Mouse (Mus musculus) telencephalon, adult 2 months (tissue): Measurements from ENCODE around the gene Ccdc63.

ENCODE experiments used
- DNase-seq: peaks from one replicate; pipeline ENCODE4 v3.0.0-alpha.2; 2011; ENCODE audit warnings: low read depth, low spot score

Gene Ccdc63

DNA sequence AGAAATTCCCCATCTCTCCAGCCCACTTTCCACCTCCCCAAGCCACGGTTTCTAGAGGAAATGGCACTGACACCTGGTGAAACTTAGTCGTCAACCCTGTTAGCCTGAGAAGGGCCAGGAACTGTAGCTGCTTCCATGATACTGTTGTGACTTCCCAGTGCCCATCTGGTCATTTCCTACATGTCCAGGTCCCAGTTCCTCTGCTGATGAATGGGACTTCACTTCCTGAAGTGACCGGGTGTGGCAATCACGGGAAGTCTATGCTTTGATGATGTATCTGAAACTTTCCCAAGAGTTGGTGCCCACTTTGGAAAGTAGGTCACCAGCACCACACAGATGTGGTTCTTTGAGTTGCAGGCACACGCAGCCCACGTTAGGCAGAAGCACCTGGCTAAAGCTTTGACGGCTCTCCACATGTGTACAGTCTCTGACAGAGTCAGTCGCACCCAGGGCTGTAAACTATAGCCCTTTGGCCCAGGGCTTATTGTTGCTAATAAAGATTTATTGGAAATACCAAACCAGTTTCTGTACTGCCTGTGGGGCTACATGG lies 15.3 kb downstream of the Ccdc63 start:
- DNase-seq: no peak

- no peak for DNase-seq
Measured at GRCm38 (mm10) chr5:122116243-122116642, 24.4 kb downstream of the Ccdc63 start.

GRCm38 (mm10) chr5:122115266-122115763 lies 25.3 kb downstream of the Ccdc63 start:
- no peak for DNase-seq

DNA sequence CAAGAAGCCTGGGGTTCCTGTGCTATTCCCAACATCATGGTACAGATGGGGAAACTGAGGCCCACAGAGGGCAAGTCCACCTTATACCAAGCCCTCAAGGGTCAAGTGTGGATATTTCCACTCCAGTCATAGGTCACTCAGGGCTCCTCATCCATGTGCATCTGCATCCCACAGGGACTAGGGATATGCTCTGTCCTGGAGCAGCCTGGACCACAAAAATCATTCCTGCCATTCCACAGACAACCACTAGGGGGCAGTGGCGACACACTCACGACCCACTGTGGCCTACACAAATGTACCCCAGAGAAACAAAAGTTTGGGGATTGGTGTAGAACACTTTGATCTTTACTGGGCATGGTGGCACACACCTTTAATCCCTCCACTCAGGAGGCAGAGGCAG lies 26.4 kb downstream of the Ccdc63 start:
- no peak for DNase-seq

GRCm38 (mm10) chr5:122113450-122113849 lies 27.2 kb downstream of the Ccdc63 start:
- no peak for DNase-seq

DNA sequence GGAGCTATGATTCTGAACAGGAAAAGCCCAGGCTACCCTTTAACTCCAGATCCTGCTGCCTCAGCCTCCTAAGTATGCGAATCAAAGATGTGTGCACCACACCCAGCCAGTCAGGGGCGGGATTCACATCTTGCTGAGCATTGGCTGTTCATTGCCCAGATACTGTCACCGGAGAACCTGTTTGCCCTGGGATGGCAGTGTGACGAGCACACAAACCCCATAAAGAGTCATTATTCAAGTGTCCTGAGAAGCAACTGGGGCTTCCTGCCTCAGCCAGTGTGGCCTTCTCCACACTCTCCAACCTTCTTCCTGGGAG lies 28.7 kb downstream of the Ccdc63 start:
- no peak for DNase-seq

DNA sequence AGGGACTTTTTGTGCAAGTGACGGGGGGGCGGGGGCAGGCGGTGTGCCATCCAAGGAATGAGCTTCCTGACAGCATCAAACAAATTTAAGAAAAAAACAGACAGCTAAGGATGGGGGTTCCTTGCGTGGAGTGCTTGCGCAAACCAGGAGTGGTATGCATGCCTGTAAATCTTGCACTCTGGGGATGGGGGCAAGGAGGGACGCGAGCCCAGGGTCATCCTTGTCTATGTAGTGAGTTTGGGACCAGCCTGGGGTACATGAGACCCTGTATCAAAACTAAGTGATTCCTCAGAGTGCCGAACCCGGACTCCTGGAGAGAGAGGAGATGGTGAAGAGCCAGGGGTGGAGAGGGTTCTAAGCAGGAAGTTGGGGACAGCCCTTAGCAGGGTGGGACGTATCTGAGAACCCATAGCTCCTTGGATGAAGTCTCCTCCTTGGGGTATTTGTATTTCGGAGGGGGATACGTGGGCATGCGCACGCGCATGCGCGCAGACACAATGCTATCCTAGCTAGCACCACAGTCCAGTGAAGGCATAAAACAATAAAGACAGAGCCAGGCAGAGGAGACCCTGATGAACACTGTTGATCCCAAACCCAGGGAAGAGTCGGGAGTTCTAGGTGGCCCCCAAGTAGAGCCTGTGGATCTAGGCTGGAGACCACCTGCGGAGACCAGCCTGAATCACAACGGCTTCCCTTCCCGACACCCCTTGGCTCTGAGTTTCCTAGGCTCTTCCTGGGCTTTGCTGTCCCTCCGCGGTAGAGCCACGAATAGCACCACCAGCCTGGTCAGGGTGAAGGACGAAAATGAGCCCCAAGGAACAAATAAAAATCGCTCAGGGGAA lies 29.3 kb downstream of the Ccdc63 start:
- DNase-seq: no peak

DNA sequence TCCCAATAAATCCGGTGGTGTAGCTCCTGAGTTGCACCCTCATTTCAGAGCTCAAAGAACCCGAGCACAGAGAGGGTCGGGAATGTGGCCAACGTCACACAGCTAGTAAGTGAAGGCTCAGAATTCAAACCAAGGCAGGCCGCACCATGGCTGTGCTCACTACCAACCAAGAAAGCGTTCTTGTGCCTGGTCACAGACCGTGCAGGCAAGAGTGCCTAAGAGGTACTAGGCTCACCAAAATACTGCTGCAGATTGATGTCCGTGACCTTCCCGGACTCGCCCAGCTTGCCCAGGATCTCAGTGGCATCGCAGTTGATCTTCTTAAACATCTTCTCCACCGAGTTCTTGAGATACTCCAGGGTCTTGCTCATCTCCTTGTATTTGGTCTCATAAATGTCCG lies 30.0 kb downstream of the Ccdc63 start:
- no peak for DNase-seq

DNA sequence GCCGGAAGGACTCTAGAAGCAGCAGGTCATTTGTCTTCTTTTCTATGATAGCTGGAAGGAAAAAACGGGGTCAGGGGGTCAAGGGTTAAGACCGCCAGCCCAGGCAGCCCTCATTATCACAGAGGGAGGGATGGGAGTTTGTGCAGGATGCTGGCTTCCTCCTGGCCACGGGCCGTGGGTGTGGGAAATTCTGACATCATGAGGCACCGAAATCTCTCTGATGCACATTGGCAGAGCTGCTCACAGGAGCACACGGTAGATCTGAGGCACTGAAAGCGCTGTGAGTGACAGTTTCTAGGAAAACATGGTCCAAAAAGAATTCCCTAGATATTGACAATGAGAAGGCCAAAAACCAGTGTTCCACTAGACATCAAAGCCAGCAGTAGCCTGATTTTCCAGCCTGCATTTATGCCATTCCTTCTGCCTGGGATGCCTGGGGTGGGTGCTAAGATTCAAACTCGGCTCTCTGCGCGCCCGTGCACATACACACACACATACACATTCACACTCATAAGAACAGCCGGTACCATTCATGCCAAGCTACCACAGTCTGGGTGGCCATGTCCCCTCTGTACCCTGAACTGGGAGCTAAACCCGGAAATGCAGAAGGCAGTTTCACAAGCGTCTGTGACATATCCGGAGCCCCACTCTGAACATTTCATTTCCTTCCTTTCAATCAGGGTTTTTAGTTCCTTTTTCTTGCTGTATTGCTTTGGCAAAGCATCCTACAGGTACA lies 31.1 kb downstream of the Ccdc63 start:
- DNase-seq: no peak

DNA sequence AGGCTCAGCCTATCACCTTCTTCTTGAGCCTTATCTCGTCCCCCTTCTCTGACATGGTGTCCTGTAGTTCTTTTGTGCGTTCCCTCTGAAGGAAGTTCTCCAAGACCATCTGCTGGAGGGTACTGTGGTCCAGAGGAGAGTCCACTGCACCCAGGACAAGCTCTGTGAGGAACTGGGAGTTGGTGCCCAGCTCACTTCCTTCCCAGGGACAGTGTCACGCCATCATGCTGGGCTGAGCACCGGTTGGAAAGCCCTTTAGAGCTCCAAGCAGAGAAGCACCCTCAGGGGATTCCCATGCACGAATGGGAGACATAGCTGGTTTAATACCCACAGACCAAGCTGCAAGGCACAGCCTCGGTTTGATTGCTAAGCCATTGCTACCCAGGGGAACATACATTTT lies 32.5 kb downstream of the Ccdc63 start:
- no peak for DNase-seq

DNA sequence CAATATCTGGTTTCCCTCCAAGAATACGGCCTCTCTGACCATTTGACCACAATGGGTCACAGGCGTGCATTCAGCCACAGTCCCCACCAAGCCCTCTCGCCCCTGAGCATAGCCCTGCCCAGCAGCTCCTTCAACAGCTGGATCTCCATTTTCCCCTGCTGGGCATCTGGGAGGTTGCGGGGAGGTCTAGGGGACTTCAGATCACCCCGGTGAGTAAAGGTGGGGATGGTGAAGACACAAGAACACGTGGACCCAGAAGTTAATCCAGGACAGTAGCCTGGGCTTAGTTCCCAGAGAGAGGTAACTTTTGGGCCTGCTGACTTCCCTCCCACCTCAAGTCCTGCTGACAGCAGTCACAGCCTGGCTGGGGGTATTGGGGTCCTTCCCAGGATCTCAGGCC lies 34.4 kb downstream of the Ccdc63 start:
- DNase-seq: no peak

DNA sequence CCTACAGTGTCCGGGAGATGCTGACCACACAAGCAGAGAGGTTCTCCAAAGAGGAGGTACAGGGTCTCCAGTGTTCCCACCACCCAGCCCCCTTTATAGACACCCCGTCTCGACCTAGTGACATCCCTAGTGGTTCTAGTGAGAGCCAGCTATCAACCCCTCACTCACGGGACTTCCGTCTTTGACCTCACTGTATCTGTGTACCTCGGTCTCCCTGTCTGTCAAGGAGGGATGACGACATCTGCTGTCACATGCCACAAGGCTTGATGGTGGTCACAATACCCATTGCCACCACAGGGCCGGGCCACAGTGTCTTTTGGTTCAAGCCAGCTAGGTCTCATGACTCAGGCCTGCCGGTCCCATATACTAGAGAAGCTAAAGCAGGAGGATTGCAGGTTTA lies 35.6 kb downstream of the Ccdc63 start:
- no peak for DNase-seq

- DNase-seq: no peak
Measured at GRCm38 (mm10) chr5:122104201-122104600, 36.4 kb downstream of the Ccdc63 start.

GRCm38 (mm10) chr5:122103075-122103474 lies 37.5 kb downstream of the Ccdc63 start:
- peak; percentile 43 for DNase-seq

DNA sequence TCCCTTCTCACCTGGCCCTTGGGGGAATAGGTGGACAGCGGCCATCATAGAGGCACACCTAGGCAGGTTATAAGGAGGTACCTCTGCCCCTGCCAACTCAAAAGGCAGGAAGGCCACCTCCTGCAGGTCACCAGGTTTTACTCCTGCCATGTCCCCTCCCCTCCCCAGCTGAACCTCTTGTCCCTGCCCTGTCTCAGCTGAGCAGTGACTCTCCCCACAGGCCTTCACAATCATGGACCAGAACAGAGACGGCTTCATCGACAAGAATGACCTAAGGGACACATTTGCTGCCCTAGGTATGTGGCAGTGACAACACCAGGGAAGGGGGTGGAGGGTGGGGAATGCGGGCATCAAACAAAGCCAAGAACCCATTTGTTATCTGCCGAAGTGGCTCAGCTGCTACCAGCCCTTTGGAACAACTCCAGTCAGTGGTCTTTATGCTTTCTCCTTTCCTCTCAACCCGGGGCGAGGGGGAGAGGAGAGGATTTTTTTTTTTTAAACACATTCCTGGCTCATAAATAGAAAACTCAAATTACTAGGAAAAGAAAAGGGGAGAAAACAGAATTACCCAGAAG lies 38.1 kb downstream of the Ccdc63 start:
- no peak for DNase-seq

- no peak for DNase-seq
Measured at GRCm38 (mm10) chr5:122094439-122094838, 46.2 kb downstream of the Ccdc63 start.

DNA sequence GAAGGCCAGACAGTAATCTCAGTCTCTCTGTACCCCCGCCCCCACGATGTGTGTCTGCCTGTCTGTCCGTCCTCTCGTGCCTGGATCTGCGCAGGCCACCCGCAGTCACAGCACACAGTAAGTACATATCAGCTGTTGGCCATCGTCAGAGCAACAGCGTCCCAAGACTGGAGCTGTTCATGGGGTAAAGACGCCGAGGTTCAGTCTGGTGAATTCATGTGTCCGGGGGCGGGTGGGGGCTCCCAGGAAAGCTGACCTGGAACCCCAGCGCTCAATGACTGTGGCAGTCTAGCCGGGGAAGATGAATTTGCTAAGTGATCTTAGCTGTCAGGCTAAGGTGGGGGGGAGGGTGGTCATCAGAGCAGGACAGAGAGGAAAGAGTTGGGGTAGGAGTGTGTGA lies 46.9 kb downstream of the Ccdc63 start:
- no peak for DNase-seq

- no peak for DNase-seq
Measured at GRCm38 (mm10) chr5:122092794-122093193, 47.8 kb downstream of the Ccdc63 start.

- DNase-seq: no peak
Measured at GRCm38 (mm10) chr5:122091070-122091469, 49.6 kb downstream of the Ccdc63 start.

DNA sequence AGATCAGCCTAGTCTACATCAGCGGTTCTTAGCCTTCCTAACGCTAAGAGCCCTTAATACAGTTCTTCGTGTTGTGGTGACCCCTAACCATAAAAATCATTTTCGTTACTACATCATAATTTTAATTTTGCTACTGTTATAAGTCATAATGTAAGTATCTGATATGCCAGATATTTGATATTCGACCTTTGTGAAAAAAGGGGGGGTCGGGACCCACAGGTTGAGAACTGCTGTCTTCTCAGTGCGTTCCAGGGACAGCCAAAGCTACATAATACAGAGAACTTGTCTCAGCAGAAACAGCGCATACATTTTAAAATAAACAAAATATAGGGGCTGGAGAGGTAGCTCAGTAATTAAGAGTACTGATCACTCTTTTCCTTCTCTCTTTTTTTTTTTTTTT lies 51.0 kb downstream of the Ccdc63 start:
- DNase-seq: no peak

- DNase-seq: peak; percentile 36
Measured at GRCm38 (mm10) chr5:122088917-122089316, 51.7 kb downstream of the Ccdc63 start.

DNA sequence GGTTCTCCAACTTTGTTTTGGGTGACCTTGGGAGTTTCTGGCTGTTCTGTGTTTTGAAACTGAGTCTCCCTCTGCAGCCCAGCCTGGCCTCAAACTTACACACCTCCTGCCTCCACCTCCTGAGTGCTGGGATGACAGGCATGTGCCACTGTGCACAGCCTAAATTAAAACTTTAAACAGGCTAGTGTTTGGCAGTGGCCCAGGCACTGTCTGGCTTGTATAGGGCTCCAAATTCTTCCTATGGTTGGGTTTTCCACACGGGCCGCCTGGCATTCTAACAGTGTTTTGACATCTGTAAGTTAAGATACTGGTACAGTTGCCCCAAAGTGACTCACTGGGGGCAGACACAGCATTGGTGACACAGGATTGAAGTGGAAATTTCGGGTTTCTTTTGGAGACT lies 54.5 kb downstream of the Ccdc63 start:
- DNase-seq: no peak
